Mouse (Mus musculus): ENCODE measurements around the gene Vwa5b1. TPM values are rescaled to one million over a fixed set of nuclear protein-coding genes. Genes with fewer than 3 reads are reported as not detected.
A peak's percentile ranks its signal among the peaks of the same experiment; 100 is the strongest.

Gene Vwa5b1
- under 1 TPM; 0.18 to 0.30 TPM for total RNA-seq (2021)
- long read RNA-seq, experiment 1: 0 reads
- long read RNA-seq, experiment 2: 0 reads

DNA sequence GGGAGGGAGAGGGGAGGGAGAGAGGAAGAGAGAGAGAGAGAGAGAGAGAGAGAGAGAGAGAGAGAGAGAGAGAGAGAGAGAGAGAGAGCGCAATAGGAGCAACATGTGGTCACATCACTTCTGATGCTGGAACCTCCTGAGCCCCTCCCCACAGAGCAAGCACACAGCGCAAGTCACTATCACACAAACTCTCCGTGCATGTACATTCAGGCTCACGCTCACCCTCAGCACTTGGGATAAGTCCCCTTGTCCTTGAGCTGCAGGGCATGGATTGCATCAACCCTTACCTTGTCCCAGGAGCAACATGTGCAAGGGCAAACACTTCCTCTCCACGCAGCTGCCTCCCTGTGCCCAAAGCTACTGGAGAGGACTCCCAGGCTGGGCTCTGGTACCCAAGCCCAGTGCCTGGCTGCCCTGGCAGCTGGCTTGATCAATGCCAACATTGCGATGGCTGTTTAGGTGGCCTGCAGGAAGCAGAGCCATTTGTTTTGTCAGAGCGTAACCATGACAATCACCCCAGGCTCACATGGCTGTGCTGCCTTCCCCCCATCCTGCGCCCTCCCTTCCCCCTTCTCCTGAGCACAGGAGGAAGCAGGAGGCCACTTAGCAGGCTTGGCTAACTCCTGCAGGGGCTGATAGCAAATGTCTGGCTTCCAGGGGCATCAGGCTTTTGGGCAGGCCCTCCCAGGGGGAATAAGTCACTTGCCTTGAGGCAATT, at the start of gene Vwa5b1:
Vwa5b1 (minus strand) TSS at position 457 of the 718 bp plus-strand sequence.
- DNase-seq: peak; percentile 2

DNA sequence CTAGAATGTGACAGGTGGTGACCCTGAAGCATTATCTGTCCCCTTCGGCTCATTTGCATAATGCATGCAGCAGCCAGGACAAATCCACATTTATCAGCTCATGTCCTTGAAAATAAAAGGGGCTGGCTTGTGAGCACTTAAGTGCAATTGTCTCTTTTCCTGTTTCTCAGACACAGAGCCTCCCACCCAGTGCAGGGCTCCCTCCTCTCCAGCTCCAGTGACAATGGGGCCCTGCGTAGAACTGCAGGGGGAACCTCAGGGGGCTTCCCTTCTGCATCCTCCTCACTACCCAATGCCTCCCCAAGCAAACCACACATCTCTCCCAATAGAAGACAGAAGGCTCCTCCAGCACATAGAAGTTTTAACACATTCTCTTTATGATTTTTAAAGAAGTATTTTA, 47.1 kb upstream of the Vwa5b1 start:
- DNase-seq: no peak

DNA sequence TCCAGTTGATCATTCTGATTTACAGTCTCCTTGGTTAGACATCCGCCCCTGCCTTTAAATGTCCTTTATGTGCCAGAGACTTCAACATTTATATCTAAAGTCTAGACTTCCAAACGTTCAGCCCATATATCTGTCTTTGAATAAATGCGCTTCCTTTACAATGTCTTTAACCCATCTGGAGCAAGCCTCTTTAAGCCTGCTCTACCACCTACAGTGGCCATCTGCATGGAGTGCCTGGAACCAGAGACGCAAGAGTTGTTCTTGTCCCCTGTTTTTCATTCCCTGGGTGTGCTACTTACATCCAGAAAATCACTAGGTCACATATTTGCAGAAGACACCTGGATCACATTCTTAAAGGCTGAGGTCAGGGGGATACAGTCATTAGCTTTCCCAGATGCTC, 44.4 kb upstream of the Vwa5b1 start:
- DNase-seq: no peak

DNA sequence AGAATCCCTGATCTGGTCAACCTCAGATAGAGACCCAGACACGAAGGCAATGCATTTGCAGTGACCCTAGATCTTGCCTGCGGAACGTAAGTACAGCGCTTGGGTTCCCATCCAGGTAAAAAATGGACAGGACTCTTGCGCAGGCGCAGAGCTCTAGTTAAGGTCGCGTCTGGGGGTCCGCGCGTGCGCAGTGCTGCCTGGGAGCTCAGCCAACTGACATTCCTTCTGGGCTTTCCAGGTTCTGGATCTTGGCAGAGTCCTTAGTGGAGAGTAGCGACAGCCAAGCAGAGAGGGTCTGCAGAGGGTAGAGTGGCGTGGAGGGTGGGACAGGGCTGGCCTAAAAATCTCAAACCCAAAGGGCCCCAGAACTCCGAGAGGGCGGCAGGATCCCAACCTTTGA, 41.9 kb upstream of the Vwa5b1 start:
- DNase-seq: no peak

DNA sequence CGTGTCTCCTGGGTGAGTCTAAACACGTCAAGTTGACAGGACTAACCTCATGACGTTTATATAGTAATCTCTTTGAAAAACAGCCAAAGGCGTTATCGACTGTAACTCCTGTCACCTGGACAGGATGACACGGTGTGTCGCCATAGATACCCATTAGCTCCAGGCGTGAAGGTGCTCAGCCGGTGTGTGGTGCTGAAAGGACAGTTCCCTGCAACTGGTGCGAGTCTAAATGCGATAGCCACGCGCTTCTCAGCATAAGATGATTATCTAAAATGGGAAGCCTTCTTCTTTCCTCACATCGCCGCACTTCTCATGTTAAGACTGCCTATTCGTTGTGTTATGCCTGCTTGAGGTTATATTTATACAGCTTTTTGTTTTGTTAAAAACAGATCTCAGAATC, 40.8 kb upstream of the Vwa5b1 start:
- DNase-seq: peak; percentile 65

DNA sequence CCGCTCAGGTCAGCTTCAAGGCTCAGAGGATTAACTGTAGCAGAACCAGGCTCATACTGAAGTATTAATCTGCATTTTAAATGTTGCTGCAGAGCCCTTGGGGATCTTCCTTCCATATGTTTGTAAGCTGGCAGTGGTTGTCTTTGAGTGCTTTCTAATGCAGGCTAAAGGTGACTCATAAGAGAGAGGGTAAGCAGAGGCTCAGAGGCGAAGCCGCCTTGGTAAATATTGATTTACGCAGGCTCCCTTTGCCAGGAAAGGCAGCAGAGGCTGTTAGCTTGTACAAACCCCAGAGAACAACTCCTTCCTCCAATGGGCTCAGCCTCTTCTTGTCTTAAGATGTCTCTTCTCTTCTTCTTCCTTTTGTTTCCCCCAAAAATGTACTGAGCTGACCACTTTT, 36.5 kb upstream of the Vwa5b1 start:
- no peak for DNase-seq

DNA sequence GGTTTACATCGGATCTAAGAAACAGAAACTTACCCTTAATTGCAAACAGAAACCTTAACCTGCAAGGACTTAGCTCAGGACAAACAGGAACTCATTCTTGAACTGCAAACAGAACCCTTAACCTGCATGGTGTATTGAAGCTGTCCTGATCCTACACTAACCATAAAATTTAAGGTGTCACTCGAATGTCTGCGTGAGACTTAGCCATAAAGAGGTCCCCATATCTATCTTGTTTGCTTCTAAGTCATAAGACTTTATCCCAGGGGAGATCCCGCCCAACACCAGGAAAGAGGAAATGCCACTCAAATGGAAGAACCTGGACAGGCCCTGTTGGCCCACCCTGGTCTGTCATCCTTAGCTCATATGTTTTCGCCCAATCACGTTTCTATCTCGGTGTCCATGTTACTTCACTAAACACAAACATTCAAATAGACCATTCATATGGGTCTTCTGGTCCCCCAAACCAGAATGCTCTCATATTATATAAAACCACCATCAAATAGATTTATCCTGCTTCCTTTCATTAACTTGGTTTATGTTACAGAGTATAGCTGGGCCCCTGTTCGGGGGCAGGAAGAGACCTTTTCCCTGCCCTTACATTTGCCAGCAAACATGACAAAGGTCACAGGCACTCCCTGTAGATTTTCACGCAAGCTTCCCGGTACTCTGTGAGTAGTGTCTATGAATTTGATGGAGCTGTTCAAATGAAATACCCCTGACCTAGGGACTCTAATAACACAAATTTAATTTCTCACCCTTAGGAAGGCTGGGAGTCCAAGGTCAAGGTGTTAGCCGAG, 34.6 kb upstream of the Vwa5b1 start:
- no peak for DNase-seq

DNA sequence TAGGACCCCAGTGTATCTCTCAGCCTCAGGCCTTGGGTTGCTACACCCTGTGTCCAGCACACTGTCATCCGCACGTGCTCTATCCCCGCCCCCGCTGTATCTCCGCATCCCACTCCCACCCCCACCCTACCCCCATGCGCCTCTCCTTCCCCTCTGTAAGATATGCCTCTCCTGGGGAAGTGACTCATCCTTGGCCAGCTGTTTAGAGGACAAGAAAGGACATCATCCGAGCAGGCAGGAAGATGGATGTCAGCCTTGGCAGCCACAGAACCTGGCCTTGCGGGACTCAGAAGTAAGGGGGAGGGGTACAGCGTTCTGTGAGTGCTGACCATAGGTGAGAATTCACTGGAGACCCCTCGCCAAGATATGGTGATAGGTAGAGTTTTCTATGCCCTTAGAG, 30.8 kb upstream of the Vwa5b1 start:
- DNase-seq: peak; percentile 21

DNA sequence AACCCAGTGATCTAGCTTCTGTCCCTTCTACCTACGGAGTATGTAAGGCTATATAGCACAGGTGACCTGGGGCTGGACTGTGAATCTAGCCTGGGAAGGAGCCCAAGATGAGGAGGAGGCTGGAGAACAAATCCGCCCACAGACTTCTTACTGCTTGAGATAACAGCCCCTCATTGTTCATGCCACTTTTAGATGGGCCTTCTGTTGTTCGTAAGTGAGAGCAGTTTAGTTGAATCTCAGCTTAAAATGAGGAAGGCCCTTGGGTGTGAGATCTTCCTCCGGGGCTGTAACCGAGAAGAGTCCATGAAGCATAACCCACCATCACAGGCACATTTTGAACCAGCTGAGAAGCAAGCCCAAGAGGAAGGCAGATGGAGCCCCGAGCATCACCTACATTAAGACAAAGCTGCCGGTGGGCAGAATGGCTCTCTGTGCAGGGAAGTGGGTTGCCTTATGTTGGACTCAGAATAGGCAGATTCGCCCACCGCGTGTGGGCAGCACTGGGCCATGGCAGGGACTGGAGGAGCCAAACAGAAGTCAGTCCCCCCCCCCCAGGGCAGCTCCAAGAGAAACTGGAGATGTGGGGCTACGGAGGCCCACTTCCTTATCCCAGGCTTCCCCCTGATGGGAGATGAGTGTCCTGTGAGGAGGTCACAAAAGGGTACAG, 24.4 kb upstream of the Vwa5b1 start:
- DNase-seq: no peak

DNA sequence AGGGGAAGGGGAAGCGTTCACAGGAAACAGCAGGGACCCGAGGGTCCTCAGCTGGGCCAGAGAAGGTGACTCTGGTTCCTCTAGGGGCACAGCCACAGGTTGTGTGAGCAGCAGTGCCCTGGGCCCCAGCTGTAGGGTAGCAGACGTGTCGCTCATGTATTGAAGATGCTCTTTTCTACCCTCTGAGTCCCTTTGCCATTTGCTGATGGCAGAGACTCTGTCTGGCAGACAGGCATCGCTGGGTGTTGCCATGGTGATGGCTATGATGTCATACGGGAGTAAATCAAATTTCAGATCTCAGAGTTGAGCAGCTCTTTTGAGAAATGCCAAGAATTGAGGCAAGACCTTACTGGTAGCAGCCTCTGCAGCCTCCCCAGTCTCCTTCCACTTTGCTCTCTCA, 17.4 kb upstream of the Vwa5b1 start:
- DNase-seq: peak; percentile 41

DNA sequence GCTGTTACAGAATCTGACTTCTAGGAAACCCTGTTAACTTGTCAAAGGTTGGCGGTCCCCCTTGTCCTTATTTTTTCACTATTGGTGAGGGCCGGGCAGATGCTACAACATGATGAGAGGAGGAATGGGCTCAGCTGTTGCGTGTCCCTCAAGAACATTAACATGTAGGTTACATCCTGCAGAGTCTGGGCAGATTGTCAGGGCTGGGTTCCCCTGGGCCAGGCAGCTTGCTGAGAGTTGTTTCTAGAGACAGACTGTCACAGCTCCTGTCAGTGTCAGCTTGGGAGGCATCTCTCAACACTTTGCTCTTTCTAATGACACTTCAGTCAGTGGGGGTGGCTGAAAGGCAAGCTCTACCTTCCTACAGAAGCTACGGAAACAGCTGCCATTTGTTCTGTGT, 16.2 kb upstream of the Vwa5b1 start:
- no peak for DNase-seq

DNA sequence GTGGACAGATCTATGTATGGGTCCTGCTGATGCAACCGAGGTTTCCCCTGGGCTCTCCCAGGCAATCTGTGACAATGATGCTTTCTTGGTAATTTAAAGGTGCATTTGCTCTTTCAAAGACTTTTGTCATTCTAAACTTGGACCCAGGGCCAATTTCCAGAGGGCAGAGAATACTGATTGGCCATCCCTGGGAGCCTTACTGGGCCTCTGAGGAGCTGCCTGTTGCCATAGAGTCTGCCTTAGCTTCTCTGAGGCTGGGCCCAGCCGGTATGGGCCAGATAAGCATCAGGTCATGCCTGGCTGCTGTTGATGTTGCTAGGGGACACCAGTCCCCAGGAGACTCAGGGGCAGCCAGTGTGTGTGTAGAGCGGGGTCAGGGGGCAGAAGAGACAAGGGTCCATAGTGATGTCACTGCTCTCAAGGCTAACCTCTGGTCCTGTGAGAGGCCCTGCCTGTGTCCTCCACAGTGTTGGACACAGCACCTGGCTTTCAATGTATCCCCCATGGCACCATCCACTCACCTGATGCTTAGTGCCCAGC, 12.5 kb upstream of the Vwa5b1 start:
- no peak for DNase-seq

DNA sequence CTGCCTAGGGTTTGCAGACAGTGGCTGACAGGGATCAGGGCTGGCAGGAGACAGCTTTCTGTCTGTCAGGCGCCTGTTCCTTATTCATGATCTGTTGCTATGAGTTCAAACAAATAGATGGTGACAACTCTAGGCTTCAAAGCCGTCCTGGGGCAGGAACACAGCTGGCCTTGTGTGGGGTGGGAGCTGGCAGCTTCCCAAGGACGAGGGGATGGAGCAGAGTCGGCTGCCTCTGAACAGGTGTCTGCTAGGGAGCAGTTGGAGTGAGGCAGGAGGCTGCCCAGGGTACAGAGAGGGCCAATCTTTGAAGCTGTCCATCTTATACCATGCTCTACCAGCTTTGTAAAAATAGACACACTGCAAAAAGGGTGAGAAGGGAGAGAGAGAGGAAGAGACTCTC, 6.6 kb upstream of the Vwa5b1 start:
- peak; percentile 51 for DNase-seq

DNA sequence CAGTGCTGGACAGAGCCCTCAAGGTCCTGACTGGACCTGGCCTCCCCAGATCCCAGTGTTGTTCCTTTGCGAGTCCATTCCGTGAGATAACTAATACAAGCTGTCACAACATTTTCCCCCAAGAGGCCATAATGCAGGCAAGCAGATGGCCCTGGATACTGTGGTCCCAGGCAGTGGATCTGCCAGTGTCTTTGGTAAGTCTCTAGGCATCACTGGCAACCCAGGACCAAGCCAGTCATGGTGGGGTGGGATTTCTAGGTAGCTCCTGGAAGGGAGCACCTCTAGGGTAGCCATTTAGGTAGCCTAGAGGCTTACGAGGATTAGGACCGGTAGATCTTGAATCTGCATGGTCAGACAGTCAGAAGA, 445 bp upstream of the Vwa5b1 start:
- DNase-seq: no peak

DNA sequence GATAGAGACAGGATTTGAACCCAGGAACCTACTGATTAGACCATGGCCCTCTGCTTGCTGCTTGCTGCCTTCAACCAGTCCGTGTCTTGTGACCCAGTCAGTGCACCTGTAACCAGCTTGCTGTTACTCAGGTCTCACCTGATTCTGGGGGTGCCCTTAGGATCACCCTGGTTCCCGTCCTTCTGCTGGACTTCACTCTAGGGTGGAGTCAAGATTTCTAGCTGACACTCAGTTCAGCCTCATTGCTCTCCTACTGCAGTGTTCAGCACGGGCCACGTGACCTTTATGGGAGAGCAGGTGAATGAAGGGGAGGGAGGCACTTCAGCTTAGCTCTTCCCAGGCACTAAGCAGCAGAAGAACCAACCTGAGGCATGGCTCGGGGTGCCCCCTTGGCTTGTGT, 7.4 kb downstream of the Vwa5b1 start:
- DNase-seq: no peak

DNA sequence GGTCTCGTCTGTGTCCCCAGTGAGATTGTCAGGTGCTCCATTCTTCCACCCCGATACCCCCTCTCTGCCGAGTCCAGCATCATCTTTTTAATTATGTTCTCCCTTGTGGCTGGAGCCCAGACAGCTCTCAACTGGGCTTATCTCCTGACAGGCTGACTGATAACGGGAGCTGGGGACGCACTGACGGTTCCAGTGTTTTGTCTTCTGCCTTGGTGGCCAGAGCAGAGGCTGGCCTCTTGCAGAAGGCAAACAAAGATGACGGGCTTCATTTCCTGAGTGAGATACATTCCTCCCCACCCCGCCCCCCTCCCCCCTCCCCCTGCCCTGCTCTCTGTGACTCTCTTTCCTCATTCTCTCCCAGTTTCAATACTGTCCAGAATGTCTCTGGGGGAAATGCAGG, 21.2 kb downstream of the Vwa5b1 start:
- DNase-seq: no peak

DNA sequence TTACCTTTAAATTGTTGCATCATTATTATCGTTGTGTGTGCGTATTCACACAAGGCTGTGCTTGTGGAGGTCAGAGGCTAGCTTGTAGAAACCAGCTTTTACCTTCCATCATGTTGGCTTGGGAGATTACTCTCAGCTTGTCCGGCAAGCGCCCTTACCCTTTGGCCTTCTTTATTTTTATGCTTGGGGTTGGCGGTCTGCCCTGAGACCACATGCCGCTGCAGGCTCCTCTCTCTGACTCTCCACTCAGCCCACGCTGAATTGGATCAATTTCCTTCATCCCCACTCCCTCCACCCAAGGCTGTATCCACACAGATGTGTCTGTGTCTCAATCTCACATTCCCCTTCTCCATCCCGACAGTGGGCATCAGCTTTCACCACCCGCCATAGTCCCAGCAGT, 33.8 kb downstream of the Vwa5b1 start:
- no peak for DNase-seq

DNA sequence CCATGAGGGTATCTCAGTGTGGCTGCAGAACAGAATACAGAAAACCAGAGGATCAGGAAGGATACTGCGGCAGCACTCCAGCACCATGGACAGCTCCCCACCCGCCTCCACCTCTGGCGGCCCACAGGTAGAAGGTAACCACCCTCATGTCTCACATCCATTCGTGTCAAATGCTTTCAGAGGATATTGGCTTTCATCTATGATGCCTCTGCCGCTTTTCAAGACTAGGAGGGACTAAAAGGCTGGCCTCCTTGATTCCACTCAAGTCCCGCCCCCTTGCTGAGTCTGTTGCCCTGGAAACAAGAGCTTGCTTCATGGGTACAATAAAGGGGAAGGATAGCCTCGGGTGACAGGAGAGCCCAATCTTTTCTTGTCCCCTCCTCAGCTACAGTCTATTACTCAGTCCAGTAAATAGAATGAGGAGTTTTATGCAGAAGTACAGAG, 37.8 kb downstream of the Vwa5b1 start:
- DNase-seq: peak; percentile 78

DNA sequence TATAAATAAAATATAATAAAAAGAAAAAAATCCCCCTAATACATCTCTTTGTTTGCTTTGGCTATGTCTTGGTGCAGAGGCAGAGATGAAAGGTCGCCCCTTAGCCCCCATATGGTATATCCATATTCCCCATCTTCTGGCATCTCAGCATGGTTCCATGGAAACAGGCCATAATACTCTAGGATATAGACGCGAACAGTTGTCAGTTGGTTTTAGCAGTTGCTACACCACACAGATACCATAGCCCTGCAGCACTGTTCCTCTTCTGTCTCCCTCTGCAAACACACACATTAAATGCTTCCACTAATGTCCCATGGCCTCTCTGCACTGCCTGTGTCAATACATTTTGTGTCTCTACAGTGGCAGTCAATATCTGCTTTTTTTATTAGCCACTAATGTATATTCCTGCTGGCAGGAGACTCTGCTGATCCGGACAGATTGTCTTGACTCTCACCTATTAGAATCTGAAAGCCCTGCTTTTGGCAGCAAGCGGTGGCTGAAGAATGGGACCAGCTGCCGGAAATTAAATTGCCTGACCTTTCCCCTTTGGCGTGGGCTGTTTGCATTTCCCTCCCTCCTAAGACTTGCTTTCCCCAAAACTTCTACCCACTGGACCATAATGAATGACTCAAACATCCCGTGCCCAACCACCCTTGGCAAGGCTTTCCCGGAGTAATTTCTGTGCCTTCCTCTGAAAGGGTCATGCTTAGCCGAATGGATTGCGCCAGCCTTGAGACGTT, 39.1 kb downstream of the Vwa5b1 start:
- peak; percentile 7 for DNase-seq

DNA sequence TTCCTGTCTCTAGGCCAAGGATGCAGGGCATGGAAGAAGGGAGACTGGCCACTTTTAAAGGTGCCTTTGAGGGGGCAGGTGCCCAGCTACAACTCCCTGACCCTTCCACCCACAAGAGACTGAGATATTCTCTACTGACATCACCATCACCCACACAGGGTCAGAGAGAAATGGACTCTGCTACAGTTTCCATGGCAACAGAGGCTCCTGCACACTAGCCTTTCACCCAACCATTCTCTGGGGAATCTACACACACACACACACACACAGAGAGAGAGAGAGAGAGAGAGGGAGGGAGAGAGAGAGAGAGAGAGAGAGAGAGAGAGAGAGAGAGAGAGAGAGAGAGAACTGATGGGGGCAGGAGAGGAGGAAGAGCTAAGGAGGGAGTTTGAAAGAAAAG, 50.7 kb downstream of the Vwa5b1 start:
- DNase-seq: no peak

DNA sequence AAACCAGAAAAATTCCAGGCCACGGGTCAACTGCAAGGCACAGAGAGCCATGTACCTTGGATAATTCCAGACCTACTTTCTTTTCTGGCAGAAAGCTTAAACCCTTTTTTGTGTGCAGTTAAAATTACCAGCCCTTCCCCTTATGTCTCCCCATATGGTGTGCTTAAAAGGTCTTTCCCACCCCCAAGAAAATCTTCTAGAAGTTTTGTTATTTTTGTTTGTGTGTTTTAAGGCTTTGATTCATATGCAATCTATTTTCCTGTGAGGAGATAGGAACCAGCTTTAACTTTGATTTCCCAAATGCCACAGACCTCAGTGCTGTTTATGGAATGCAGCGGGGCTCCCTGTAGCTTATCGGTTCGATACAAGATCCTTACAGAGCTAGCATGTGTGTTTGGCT, 53.2 kb downstream of the Vwa5b1 start:
- no peak for DNase-seq

DNA sequence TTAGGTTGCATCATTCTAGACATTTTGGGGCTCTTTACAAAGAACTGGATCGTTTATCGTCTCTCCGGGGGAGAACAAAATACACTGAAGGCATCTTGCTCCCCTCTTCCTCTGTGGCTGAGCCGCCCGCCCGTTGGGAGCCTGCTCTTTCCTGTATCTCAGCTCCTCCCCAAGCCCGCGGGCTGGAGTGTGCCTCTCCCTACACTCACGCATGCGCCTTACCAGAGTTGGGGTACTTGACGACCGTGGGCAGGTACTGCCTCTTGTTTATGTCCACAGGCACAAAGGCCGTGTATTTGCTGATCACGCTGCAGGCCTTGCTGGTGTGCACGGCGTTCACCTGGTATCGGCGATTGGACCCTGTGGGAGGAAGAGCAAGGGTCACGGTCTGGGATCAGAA, 57.3 kb downstream of the Vwa5b1 start:
- no peak for DNase-seq
